Mouse (Mus musculus) heart, postnatal 0 days (tissue): ENCODE results near the gene Il1f8.

Experiments used
- CTCF ChIP-seq: IDR thresholded peaks from 2 replicates; pipeline ENCODE4 v1.5.1; 2016; ENCODE audit warnings: antibody characterized with exemption, control low read depth, low read depth
- EP300 ChIP-seq: IDR thresholded peaks from 2 replicates; pipeline ENCODE4 v1.6.1; 2016; ENCODE audit warnings: antibody characterized with exemption, low read depth

- TF ChIP-seq CTCF (no peak; the same call in 1 of the 2 replicates), EP300 (no peak)
Observed at GRCm38 (mm10) chr2:24188189-24188588, 35.2 kb downstream of the Il1f8 start.
